Mouse (Mus musculus) myocyte (in vitro differentiated cells): ENCODE results near the gene Pdcd5. TPM values are rescaled to one million over a fixed set of nuclear protein-coding genes. Genes with fewer than 3 reads are reported as not detected.

ENCODE experiments used
- H3K27me3 ChIP-seq: one replicate; pipeline ENCODE4 v1.6.1; 2011; ENCODE audit not compliant: control insufficient read depth, insufficient read depth, insufficient read length
- H3K36me3 ChIP-seq: one replicate; pipeline ENCODE4 v1.6.1; 2011; ENCODE audit not compliant: control insufficient read depth, insufficient read depth
- H3K4me2 ChIP-seq: one replicate; pipeline ENCODE4 v1.6.1; 2011; ENCODE audit warnings: low read depth, control low read depth
- H3K4me3 ChIP-seq: one replicate; pipeline ENCODE4 v1.5.1; 2011; ENCODE audit warnings: mild to moderate bottlenecking, control low read depth, moderate library complexity
- H3K79me2 ChIP-seq: one replicate; pipeline ENCODE4 v1.6.1; 2011; ENCODE audit not compliant: control insufficient read depth, insufficient read depth
- H3ac ChIP-seq: one replicate; pipeline ENCODE4 v1.6.1; 2011; ENCODE audit not compliant: control insufficient read depth, insufficient read length
- CEBPB ChIP-seq: IDR thresholded peaks from 2 replicates; pipeline ENCODE4 v1.6.1; 2011; ENCODE audit warnings: mild to moderate bottlenecking, moderate library complexity; ENCODE audit not compliant: poor library complexity, insufficient read depth, severe bottlenecking
- E2F4 ChIP-seq: IDR thresholded peaks from one replicate; pipeline ENCODE4 v1.6.1; 2011; ENCODE audit warnings: mild to moderate bottlenecking, control low read depth, moderate library complexity; ENCODE audit not compliant: insufficient read depth
- MAX ChIP-seq: IDR thresholded peaks from one replicate; pipeline ENCODE4 v1.6.1; 2011; ENCODE audit warnings: low read depth, mild to moderate bottlenecking, control low read depth
- MYOD1 ChIP-seq, 3 experiments: IDR thresholded peaks; one replicate each; pipeline ENCODE4 v1.6.1; 2011; ENCODE audit warnings: control low read depth in 2 of 3, low read depth in 2 of 3, mild to moderate bottlenecking in 2 of 3, moderate library complexity in 1 of 3; ENCODE audit not compliant: insufficient read length in 2 of 3, control insufficient read depth in 1 of 3
- MYOG ChIP-seq, 3 experiments: IDR thresholded peaks; one replicate each; pipeline ENCODE4 v1.6.1; 2011; ENCODE audit warnings: control low read depth in 2 of 3, low read depth in 2 of 3, mild to moderate bottlenecking in 2 of 3; ENCODE audit not compliant: insufficient read length in 2 of 3, control insufficient read depth in 1 of 3, insufficient read depth in 1 of 3
- POLR2A ChIP-seq: IDR thresholded peaks from one replicate; pipeline ENCODE4 v1.6.1; 2011; ENCODE audit warnings: low read depth, mild to moderate bottlenecking, control low read depth, moderate library complexity; ENCODE audit not compliant: insufficient read length
- POLR2AphosphoS2 ChIP-seq: IDR thresholded peaks from one replicate; pipeline ENCODE4 v1.6.1; 2011; ENCODE audit warnings: low read depth, control low read depth; ENCODE audit not compliant: insufficient read length
- REST ChIP-seq: IDR thresholded peaks from one replicate; pipeline ENCODE4 v1.6.1; 2011; ENCODE audit warnings: mild to moderate bottlenecking, control low read depth, moderate library complexity; ENCODE audit not compliant: insufficient read depth, insufficient read length
- SRF ChIP-seq: IDR thresholded peaks from one replicate; pipeline ENCODE4 v1.6.1; 2011; ENCODE audit warnings: low read depth; ENCODE audit not compliant: control insufficient read depth, insufficient read length
- TCF12 ChIP-seq: IDR thresholded peaks from one replicate; pipeline ENCODE4 v1.6.1; 2011; ENCODE audit warnings: mild to moderate bottlenecking, control low read depth; ENCODE audit not compliant: poor library complexity, insufficient read depth, severe bottlenecking
- TCF3 ChIP-seq: IDR thresholded peaks from one replicate; pipeline ENCODE4 v1.6.1; 2011; ENCODE audit warnings: low read depth, control low read depth; ENCODE audit not compliant: insufficient read length
- USF1 ChIP-seq: IDR thresholded peaks from one replicate; pipeline ENCODE4 v1.6.1; 2011; ENCODE audit warnings: low read depth, mild to moderate bottlenecking, control low read depth, moderate library complexity
- polyA plus RNA-seq: library from polyadenylated mRNA; unstranded; fragments of >200 nt; fragmentation: generic; extraction: Trizol; gene quantifications from one replicate; pipeline ENCODE4 v1.2.1, GENCODE M21; 2012; ENCODE audit warnings: missing spikeins

Pdcd5 gene
- polyA plus RNA-seq, 1 experiment: 160 TPM

DNA sequence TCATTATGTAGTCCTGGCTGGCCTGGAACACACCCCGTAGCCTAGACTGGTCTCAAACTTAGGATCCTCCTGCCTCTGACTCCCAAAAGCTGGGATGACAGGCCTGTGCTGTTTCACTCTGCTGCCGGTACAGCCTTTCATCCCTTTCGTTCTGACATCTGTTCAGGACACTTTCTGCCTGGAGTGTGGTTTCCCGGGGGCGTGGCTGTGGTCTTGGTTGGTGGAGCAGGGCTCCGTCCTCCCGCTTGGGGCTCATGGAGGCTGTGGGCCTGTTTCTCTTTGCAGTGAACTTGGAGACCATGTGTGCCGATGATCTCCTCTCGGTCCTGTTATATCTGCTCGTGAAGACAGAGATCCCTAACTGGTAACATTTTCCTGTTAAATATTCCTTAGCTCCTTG lies 40.5 kb downstream of the Pdcd5 start:
- Histone ChIP-seq H3K79me2 (no peaks in the 10 kb centered on the region), H3K36me3 (peaks cover 6% of the 10 kb centered on the region), H3K4me3 (no peak overlapping the region), H3K4me2 (no peak overlapping the region), H3ac (no peak overlapping the region), H3K27me3 (no peaks in the 10 kb centered on the region)
- TF ChIP-seq POLR2AphosphoS2 (no peak), MYOG (IDR thresholded peaks at IDR 0.05; ENCODE audit: control insufficient read depth in 1 of 3, insufficient read depth in 1 of 3, insufficient read length in 2 of 3, low read depth in 2 of 3) (no peak), TCF3 (no peak), SRF (no peak), E2F4 (no peak), USF1 (no peak)

DNA sequence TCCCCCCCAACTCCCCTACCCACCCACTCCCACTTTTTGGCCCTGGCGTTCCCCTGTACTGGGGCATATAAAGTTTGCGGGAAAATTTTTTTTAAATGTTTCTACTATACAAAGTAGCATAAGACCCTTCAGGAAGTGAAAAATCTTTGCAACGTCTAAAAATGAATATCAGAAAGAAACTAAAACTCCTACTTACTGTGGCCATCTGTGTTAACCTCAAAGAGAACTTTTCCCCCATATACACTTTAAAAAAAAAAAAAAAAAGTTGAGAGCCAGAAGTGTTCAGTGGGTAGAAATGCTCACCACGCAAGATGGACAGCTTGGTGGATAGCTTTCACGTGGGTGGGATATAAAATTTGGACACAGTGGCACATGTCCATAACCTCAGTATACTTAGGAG lies 44.6 kb downstream of the Pdcd5 start:
- TF ChIP-seq MYOD1 (IDR thresholded peaks at IDR 0.05; ENCODE audit: control insufficient read depth in 1 of 3, insufficient read length in 2 of 3, low read depth in 2 of 3): no peak
- no peak for TF ChIP-seq USF1
- TF ChIP-seq E2F4: no peak
- no peak for TF ChIP-seq POLR2A
- TF ChIP-seq SRF: no peak
- TF ChIP-seq MYOG (IDR thresholded peaks at IDR 0.05; ENCODE audit: control insufficient read depth in 1 of 3, insufficient read depth in 1 of 3, insufficient read length in 2 of 3, low read depth in 2 of 3): no peak
- no peak for TF ChIP-seq CEBPB
- TF ChIP-seq MAX: no peak
- TF ChIP-seq TCF3: no peak
- no peak for TF ChIP-seq TCF12
- no peak for TF ChIP-seq POLR2AphosphoS2
- no peak for TF ChIP-seq REST
- Histone ChIP-seq H3K4me2 (no peak overlapping the region), H3K4me3 (no peak overlapping the region), H3K36me3 (peaks cover 4% of the 10 kb centered on the region), H3K27me3 (no peaks in the 10 kb centered on the region), H3K79me2 (no peaks in the 10 kb centered on the region), H3ac (no peak overlapping the region)

DNA sequence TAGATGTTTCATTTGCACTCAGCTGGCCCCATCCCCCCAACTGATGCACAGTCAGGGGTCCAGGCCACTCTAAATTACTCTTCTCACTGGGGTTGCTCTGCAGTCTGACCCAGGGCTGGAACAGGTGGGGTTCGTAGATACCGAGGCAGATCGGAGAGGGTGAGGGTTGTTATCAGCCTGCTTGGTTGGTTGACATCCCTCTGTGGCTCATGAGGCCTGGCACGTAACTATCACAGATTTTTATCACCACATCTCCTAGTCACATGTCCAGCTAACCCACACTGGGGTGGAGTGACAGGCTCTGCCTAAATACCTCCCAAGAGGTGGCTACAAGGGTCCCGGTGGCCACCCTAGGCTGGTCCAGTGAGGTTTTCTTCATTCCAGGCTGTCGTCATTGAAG lies 46.2 kb downstream of the Pdcd5 start:
- Histone ChIP-seq H3K36me3 (peaks cover 4% of the 10 kb centered on the region), H3K4me2 (no peak overlapping the region), H3K4me3 (no peak overlapping the region), H3ac (no peak overlapping the region), H3K27me3 (no peaks in the 10 kb centered on the region), H3K79me2 (no peaks in the 10 kb centered on the region)
- TF ChIP-seq TCF12: no peak
- no peak for TF ChIP-seq POLR2AphosphoS2
- TF ChIP-seq USF1: no peak
- no peak for TF ChIP-seq SRF
- TF ChIP-seq MAX: no peak
- no peak for TF ChIP-seq REST
- TF ChIP-seq E2F4: no peak
- TF ChIP-seq TCF3: no peak
- no peak for TF ChIP-seq MYOG (IDR thresholded peaks at IDR 0.05; ENCODE audit: control insufficient read depth in 1 of 3, insufficient read depth in 1 of 3, insufficient read length in 2 of 3, low read depth in 2 of 3)
- no peak for TF ChIP-seq MYOD1 (IDR thresholded peaks at IDR 0.05; ENCODE audit: control insufficient read depth in 1 of 3, insufficient read length in 2 of 3, low read depth in 2 of 3)
- TF ChIP-seq POLR2A: no peak
- TF ChIP-seq CEBPB: no peak

DNA sequence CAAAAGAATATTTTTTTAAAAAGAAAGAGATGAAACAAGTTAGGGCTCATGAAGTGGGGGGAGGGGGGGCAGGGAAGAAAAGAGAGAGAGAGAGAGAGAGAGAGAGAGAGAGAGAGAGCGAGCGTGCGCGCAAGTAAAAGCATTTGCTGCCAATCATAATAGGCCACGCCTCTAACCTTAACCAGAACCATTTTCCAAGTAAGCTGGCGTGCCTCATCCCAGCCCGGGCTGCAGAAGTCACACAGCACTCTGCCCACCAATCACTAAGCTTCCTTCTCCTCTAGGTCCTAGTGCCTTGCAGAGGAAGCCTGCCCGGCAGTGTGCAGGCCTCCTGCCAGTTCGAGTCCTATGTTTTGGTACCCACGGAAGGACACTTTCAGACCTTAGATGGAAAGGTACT lies 47.3 kb downstream of the Pdcd5 start:
- Histone ChIP-seq H3ac (no peak overlapping the region), H3K4me2 (no peak overlapping the region), H3K79me2 (no peaks in the 10 kb centered on the region), H3K27me3 (no peaks in the 10 kb centered on the region), H3K36me3 (peaks cover 4% of the 10 kb centered on the region), H3K4me3 (no peak overlapping the region)
- TF ChIP-seq POLR2AphosphoS2: no peak
- no peak for TF ChIP-seq TCF3
- TF ChIP-seq USF1: no peak

DNA sequence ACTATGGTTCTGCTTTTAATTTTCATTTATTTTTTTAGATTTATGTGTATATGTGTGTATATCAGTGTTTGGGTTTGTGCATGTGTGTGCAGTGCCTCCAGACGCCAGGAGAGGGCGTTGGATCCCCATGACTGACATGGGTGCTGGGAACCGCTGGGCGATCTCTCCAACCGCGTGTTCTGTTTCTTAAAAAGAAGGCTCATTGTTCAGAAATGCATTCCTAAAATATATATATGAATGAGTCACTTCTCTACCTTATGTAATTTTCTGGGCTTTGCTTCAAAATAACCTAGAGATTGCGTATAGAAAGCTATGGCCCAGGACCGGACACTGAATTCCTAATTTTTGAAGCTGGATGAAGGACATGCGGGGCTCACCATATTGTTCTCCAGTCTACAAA lies 47.8 kb downstream of the Pdcd5 start:
- TF ChIP-seq POLR2A (no peak), CEBPB (no peak), MYOG (IDR thresholded peaks at IDR 0.05; ENCODE audit: control insufficient read depth in 1 of 3, insufficient read depth in 1 of 3, insufficient read length in 2 of 3, low read depth in 2 of 3) (no peak), MAX (no peak), MYOD1 (IDR thresholded peaks at IDR 0.05; ENCODE audit: control insufficient read depth in 1 of 3, insufficient read length in 2 of 3, low read depth in 2 of 3) (no peak), SRF (no peak), TCF3 (no peak), POLR2AphosphoS2 (no peak), REST (no peak), E2F4 (no peak)
- H3K4me2 ChIP-seq: no peak overlapping the region
- H3K27me3 ChIP-seq: no peaks in the 10 kb centered on the region
- H3K4me3 ChIP-seq: no peak overlapping the region
- no peaks in the 10 kb centered on the region for H3K79me2 ChIP-seq
- peaks cover 7% of the 10 kb centered on the region for H3K36me3 ChIP-seq
- no peak overlapping the region for H3ac ChIP-seq
